36 mouse cellular contexts compared by ENCODE assay signal in the genomic region with DNA sequence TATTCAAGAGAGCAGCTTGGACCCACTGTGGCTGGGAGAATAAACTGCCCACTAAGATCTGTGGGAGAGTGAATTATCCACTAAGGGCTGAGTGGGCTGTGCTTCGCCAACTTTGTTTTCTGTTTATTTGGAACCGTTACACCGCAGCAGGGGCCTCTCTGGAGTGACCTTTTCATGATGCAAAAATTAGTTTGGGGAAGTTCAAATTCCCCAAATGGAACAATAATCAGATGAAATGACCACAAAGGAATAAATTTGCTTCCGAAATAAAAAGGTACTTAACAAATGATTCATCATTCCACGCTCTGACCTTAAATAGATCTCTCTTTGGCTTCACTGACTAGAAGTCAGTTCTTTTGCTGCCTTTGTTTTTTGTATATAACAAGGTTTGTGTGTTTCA. TPM values are rescaled to one million over a fixed set of nuclear protein-coding genes. Genes with fewer than 3 reads are reported as not detected.
"Had no signal": no experiment of that assay in that cellular context is flagged by ENCODE, and none has a peak within 500 bp of the region (broad histone marks: within the 10 kb centered on the region; RNA-seq: fewer than 3 reads in every experiment).

No protein-coding gene starts in this region.

- H3K9ac ChIP-seq: heart, embryonic 12.5 days; heart, embryonic 13.5 days; heart, embryonic 15.5 days; hindbrain, embryonic 12.5 days; hindbrain, embryonic 13.5 days; hindbrain, embryonic 14.5 days; hindbrain, embryonic 15.5 days; intestine, embryonic 15.5 days; kidney, embryonic 15.5 days had no signal

- H3K4me1 ChIP-seq: hindbrain, embryonic 13.5 days; hindbrain, embryonic 15.5 days; kidney, embryonic 15.5 days had no signal

- H3K9me3 ChIP-seq: heart, embryonic 10.5 days; heart, embryonic 12.5 days; heart, embryonic 13.5 days; heart, embryonic 15.5 days; hindbrain, embryonic 10.5 days; hindbrain, embryonic 12.5 days; hindbrain, embryonic 13.5 days; hindbrain, embryonic 15.5 days; intestine, embryonic 15.5 days; kidney, embryonic 15.5 days had no signal

- H3K27ac ChIP-seq: heart, embryonic 10.5 days; heart, embryonic 13.5 days; heart, embryonic 15.5 days; hindbrain, embryonic 10.5 days; hindbrain, embryonic 12.5 days; hindbrain, embryonic 13.5 days; hindbrain, embryonic 14.5 days; hindbrain, embryonic 15.5 days; hindbrain, postnatal 0 days; intestine, embryonic 15.5 days; kidney, embryonic 15.5 days; kidney, postnatal 0 days; layer of hippocampus, adult 2 months had no signal

- H3K36me3 ChIP-seq: heart, embryonic 10.5 days; heart, embryonic 12.5 days; heart, embryonic 13.5 days; heart, embryonic 15.5 days; hindbrain, embryonic 10.5 days; hindbrain, embryonic 12.5 days; hindbrain, embryonic 13.5 days; hindbrain, embryonic 15.5 days; intestine, embryonic 15.5 days; kidney, embryonic 15.5 days had no signal

- H3K4me3 ChIP-seq: heart, embryonic 10.5 days; heart, embryonic 12.5 days; heart, embryonic 13.5 days; heart, embryonic 15.5 days; hindbrain, embryonic 10.5 days; hindbrain, embryonic 12.5 days; hindbrain, embryonic 13.5 days; hindbrain, embryonic 15.5 days; intestine, embryonic 15.5 days; kidney, embryonic 15.5 days; layer of hippocampus, adult 2 months had no signal

- H3K27me3 ChIP-seq: heart, embryonic 12.5 days; hindbrain, embryonic 15.5 days; intestine, embryonic 15.5 days had no signal

- H3K4me2 ChIP-seq: heart, embryonic 11.5 days; heart, embryonic 12.5 days; heart, embryonic 13.5 days; heart, embryonic 15.5 days; hindbrain, embryonic 12.5 days; hindbrain, embryonic 13.5 days; hindbrain, embryonic 14.5 days; hindbrain, embryonic 15.5 days; intestine, embryonic 15.5 days; kidney, embryonic 15.5 days had no signal

- DNase-seq: heart, postnatal 10 days; heart, postnatal 14 days; heart, postnatal 36 days; heart, postnatal 4 days; kidney, adult 11 months; kidney, adult 18-20 months; kidney, adult 2 months; kidney, adult 8-10 months; kidney, adult 9 months; kidney, postnatal 10 days; kidney, postnatal 14 days; kidney, postnatal 25 days; kidney, postnatal 36 days; kidney, postnatal 4 days; layer of hippocampus, adult 9-11 months; layer of hippocampus, postnatal 36 days had no signal

- ATAC-seq: hindbrain, embryonic 16.5 days; hindbrain, postnatal 0 days; inflammation-experienced regulatory T-cells, adult 6 months; intestine, embryonic 15.5 days; intestine, embryonic 16.5 days; intestine, postnatal 0 days had no signal

RNA-seq across cellular contexts. Expression of a gene that starts 8.4 kb away (rescaled TPM):
- total RNA-seq: hematopoietic stem cell, adult 5-6 weeks had no signal
